Mouse (Mus musculus): ENCODE measurements around the gene Ect2l. TPM values are rescaled to one million over a fixed set of nuclear protein-coding genes. Genes with fewer than 3 reads are reported as not detected.

The Ect2l gene
- polyA plus RNA-seq, 1 experiment: not detected

- TF ChIP-seq POLR2A (IDR thresholded peaks at IDR 0.05; ENCODE audit: low read depth, low read length) (no peak), CTCF (conservative IDR thresholded peaks at IDR 0.05; ENCODE audit: insufficient read depth, insufficient read length, low read depth, low read length) (no peak)
- 77% methylated on average over 11 of the region's 11 CpGs for WGBS
- no peaks in the 10 kb centered on the region for H3K27me3 ChIP-seq (replicated peaks; ENCODE audit: control insufficient read depth, insufficient read depth, low read length)
- no peak overlapping the region for H3K4me3 ChIP-seq (ENCODE audit: insufficient read depth, low read depth, low read length)
- no peak for DNase-seq
- no peaks in the 10 kb centered on the region for H3K4me1 ChIP-seq (ENCODE audit: control insufficient read depth, insufficient read depth, low read length)
- H3K27ac ChIP-seq (ENCODE audit: insufficient read depth, low read depth, low read length): no peak overlapping the region
- no peaks in the 10 kb centered on the region for H3K36me3 ChIP-seq (ENCODE audit: control insufficient read depth, insufficient read depth, low read length)
These were observed 17.5 kb downstream of the Ect2l start for GRCm38 (mm10) chr10:18193221-18193620.

- DNase-seq: no peak
- no peaks in the 10 kb centered on the region for H3K36me3 ChIP-seq (ENCODE audit: control insufficient read depth, insufficient read depth, low read length)
- H3K4me3 ChIP-seq (ENCODE audit: insufficient read depth, low read depth, low read length): no peak overlapping the region
- H3K27ac ChIP-seq (ENCODE audit: insufficient read depth, low read depth, low read length): no peak overlapping the region
- no peaks in the 10 kb centered on the region for H3K27me3 ChIP-seq (replicated peaks; ENCODE audit: control insufficient read depth, insufficient read depth, low read length)
- no peaks in the 10 kb centered on the region for H3K4me1 ChIP-seq (ENCODE audit: control insufficient read depth, insufficient read depth, low read length)
- TF ChIP-seq POLR2A (IDR thresholded peaks at IDR 0.05; ENCODE audit: low read depth, low read length) (no peak), CTCF (conservative IDR thresholded peaks at IDR 0.05; ENCODE audit: insufficient read depth, insufficient read length, low read depth, low read length) (no peak)
- WGBS: 39% methylated on average over 8 of the region's 8 CpGs
These were observed 19.0 kb downstream of the Ect2l start for GRCm38 (mm10) chr10:18191706-18192105.

GRCm38 (mm10) chr10:18189498-18189897 is 21.2 kb downstream of the Ect2l start:
- no peak for TF ChIP-seq CTCF (conservative IDR thresholded peaks at IDR 0.05; ENCODE audit: insufficient read depth, insufficient read length, low read depth, low read length)
- Histone ChIP-seq H3K4me3 (ENCODE audit: insufficient read depth, low read depth, low read length) (no peak overlapping the region), H3K4me1 (ENCODE audit: control insufficient read depth, insufficient read depth, low read length) (no peaks in the 10 kb centered on the region), H3K27me3 (replicated peaks; ENCODE audit: control insufficient read depth, insufficient read depth, low read length) (no peaks in the 10 kb centered on the region), H3K36me3 (ENCODE audit: control insufficient read depth, insufficient read depth, low read length) (no peaks in the 10 kb centered on the region), H3K27ac (ENCODE audit: insufficient read depth, low read depth, low read length) (no peak overlapping the region)
- WGBS: 86% methylated on average over 4 of the region's 4 CpGs
- no peak for DNase-seq

GRCm38 (mm10) chr10:18188564-18188963 is 22.1 kb downstream of the Ect2l start:
- H3K36me3 ChIP-seq (ENCODE audit: control insufficient read depth, insufficient read depth, low read length): no peaks in the 10 kb centered on the region
- DNase-seq: no peak
- no peak overlapping the region for H3K27ac ChIP-seq (ENCODE audit: insufficient read depth, low read depth, low read length)
- TF ChIP-seq CTCF (conservative IDR thresholded peaks at IDR 0.05; ENCODE audit: insufficient read depth, insufficient read length, low read depth, low read length) (no peak), POLR2A (IDR thresholded peaks at IDR 0.05; ENCODE audit: low read depth, low read length) (no peak)
- no peaks in the 10 kb centered on the region for H3K4me1 ChIP-seq (ENCODE audit: control insufficient read depth, insufficient read depth, low read length)
- no peaks in the 10 kb centered on the region for H3K27me3 ChIP-seq (replicated peaks; ENCODE audit: control insufficient read depth, insufficient read depth, low read length)
- H3K4me3 ChIP-seq (ENCODE audit: insufficient read depth, low read depth, low read length): no peak overlapping the region
- WGBS: 86% methylated on average over 6 of the region's 6 CpGs

GRCm38 (mm10) chr10:18182246-18182645 is 28.4 kb downstream of the Ect2l start:
- no peak for DNase-seq
- no peaks in the 10 kb centered on the region for H3K27me3 ChIP-seq (replicated peaks; ENCODE audit: control insufficient read depth, insufficient read depth, low read length)
- H3K36me3 ChIP-seq (ENCODE audit: control insufficient read depth, insufficient read depth, low read length): no peaks in the 10 kb centered on the region
- no peaks in the 10 kb centered on the region for H3K4me1 ChIP-seq (ENCODE audit: control insufficient read depth, insufficient read depth, low read length)
- TF ChIP-seq POLR2A (IDR thresholded peaks at IDR 0.05; ENCODE audit: low read depth, low read length) (no peak), CTCF (conservative IDR thresholded peaks at IDR 0.05; ENCODE audit: insufficient read depth, insufficient read length, low read depth, low read length) (no peak)
- 88% methylated on average over 5 of the region's 5 CpGs for WGBS
- H3K4me3 ChIP-seq (ENCODE audit: insufficient read depth, low read depth, low read length): no peak overlapping the region
- no peak overlapping the region for H3K27ac ChIP-seq (ENCODE audit: insufficient read depth, low read depth, low read length)

- H3K27me3 ChIP-seq (replicated peaks; ENCODE audit: control insufficient read depth, insufficient read depth, low read length): no peaks in the 10 kb centered on the region
- WGBS: 51% methylated on average over 2 of the region's 2 CpGs
- H3K36me3 ChIP-seq (ENCODE audit: control insufficient read depth, insufficient read depth, low read length): no peaks in the 10 kb centered on the region
- no peak overlapping the region for H3K27ac ChIP-seq (ENCODE audit: insufficient read depth, low read depth, low read length)
- no peak overlapping the region for H3K4me3 ChIP-seq (ENCODE audit: insufficient read depth, low read depth, low read length)
- no peaks in the 10 kb centered on the region for H3K4me1 ChIP-seq (ENCODE audit: control insufficient read depth, insufficient read depth, low read length)
- TF ChIP-seq CTCF (conservative IDR thresholded peaks at IDR 0.05; ENCODE audit: insufficient read depth, insufficient read length, low read depth, low read length) (no peak), POLR2A (IDR thresholded peaks at IDR 0.05; ENCODE audit: low read depth, low read length) (no peak)
- no peak for DNase-seq
These were observed 33.4 kb downstream of the Ect2l start for GRCm38 (mm10) chr10:18177304-18177703.

GRCm38 (mm10) chr10:18176722-18177121 is 34.0 kb downstream of the Ect2l start:
- Histone ChIP-seq H3K4me1 (ENCODE audit: control insufficient read depth, insufficient read depth, low read length) (no peaks in the 10 kb centered on the region), H3K4me3 (ENCODE audit: insufficient read depth, low read depth, low read length) (no peak overlapping the region), H3K36me3 (ENCODE audit: control insufficient read depth, insufficient read depth, low read length) (no peaks in the 10 kb centered on the region), H3K27me3 (replicated peaks; ENCODE audit: control insufficient read depth, insufficient read depth, low read length) (no peaks in the 10 kb centered on the region), H3K27ac (ENCODE audit: insufficient read depth, low read depth, low read length) (no peak overlapping the region)
- WGBS: 88% methylated on average over 7 of the region's 7 CpGs
- TF ChIP-seq CTCF (conservative IDR thresholded peaks at IDR 0.05; ENCODE audit: insufficient read depth, insufficient read length, low read depth, low read length) (no peak), POLR2A (IDR thresholded peaks at IDR 0.05; ENCODE audit: low read depth, low read length) (no peak)
- no peak for DNase-seq

GRCm38 (mm10) chr10:18175087-18175486 is 35.6 kb downstream of the Ect2l start:
- DNase-seq: no peak
- no peak overlapping the region for H3K4me3 ChIP-seq (ENCODE audit: insufficient read depth, low read depth, low read length)
- H3K27me3 ChIP-seq (replicated peaks; ENCODE audit: control insufficient read depth, insufficient read depth, low read length): no peaks in the 10 kb centered on the region
- WGBS: 33% methylated on average over 6 of the region's 6 CpGs
- no peak for TF ChIP-seq CTCF (conservative IDR thresholded peaks at IDR 0.05; ENCODE audit: insufficient read depth, insufficient read length, low read depth, low read length)
- H3K27ac ChIP-seq (ENCODE audit: insufficient read depth, low read depth, low read length): no peak overlapping the region
- no peaks in the 10 kb centered on the region for H3K36me3 ChIP-seq (ENCODE audit: control insufficient read depth, insufficient read depth, low read length)
- no peaks in the 10 kb centered on the region for H3K4me1 ChIP-seq (ENCODE audit: control insufficient read depth, insufficient read depth, low read length)

Data from kidney, adult 2 months (tissue).